Mouse (Mus musculus) gastrocnemius, adult 18-20 months (tissue): Measurements from ENCODE around the gene Shisa6. TPM values are rescaled to one million over a fixed set of nuclear protein-coding genes. Genes with fewer than 3 reads are reported as not detected.
"Not testable (repeated sequence)": the region's sequence is repeated elsewhere in the genome, so short reads cannot be mapped to it uniquely, and the experiment has no call there.

Source experiments
- DNase-seq: peaks from one replicate; pipeline ENCODE4 v3.0.0; 2021; ENCODE audit warnings: low spot score
- total RNA-seq, 2 experiments: library from RNA; stranded (reverse); gene quantifications; 2 replicates each; pipeline ENCODE4 v1.2.3; 2021

The Shisa6 gene
- total RNA-seq, 2 experiments from 2014 or later, result 0.05 to 0.14 TPM

- no peak for DNase-seq
Measured at GRCm38 (mm10) chr11:66487765-66488164, 38.0 kb downstream of the Shisa6 start.

GRCm38 (mm10) chr11:66482501-66482900 is 43.3 kb downstream of the Shisa6 start:
- DNase-seq, result no peak

- no peak for DNase-seq
Measured at GRCm38 (mm10) chr11:66442631-66443030, 83.1 kb downstream of the Shisa6 start.

- no peak for DNase-seq
Measured at GRCm38 (mm10) chr11:66426129-66426528, 99.6 kb downstream of the Shisa6 start.

DNA sequence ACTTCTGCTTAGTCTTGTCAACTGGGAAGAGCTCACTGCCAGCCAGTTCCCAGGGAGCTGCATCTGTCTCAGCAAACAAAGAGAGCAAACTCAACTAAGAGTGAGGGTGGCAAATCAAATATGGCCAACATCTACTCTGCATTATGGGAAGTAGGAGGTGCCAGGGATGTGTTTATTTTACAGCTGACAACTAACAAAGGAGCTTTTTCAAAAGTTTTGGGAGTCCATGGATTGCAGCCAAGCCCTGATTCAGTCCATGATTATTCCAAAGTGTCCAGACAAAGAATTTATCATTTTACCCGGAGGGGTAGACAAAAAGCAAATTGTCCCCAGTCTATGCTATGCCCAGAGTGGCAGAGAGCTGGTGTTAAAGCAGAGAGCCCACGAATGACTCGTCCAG is 107.5 kb downstream of the Shisa6 start:
- no peak for DNase-seq

DNA sequence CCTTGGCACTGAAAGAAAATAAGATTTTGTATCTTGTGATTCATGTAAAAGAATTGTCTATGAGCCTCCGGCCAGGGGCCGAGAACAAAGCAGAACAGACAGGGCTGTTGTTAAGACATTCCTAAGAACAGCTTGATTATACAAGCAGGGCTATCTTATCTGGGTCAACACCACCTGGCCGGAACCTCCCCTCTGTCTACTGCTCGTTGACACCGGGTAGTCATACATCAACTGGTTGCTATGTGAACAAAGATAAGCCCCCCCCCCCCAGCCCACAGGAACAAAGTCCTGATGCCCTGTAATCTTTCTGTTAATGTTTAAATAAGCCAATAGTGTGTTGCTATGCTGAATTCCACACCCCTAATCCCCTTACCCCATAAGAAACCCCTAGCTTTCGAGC is 117.0 kb downstream of the Shisa6 start:
- not testable (repeated sequence) for DNase-seq

GRCm38 (mm10) chr11:66400036-66400435 is 125.7 kb downstream of the Shisa6 start:
- no peak for DNase-seq

- peak; percentile 14 for DNase-seq
Measured at GRCm38 (mm10) chr11:66387561-66387960, 138.2 kb downstream of the Shisa6 start.

DNA sequence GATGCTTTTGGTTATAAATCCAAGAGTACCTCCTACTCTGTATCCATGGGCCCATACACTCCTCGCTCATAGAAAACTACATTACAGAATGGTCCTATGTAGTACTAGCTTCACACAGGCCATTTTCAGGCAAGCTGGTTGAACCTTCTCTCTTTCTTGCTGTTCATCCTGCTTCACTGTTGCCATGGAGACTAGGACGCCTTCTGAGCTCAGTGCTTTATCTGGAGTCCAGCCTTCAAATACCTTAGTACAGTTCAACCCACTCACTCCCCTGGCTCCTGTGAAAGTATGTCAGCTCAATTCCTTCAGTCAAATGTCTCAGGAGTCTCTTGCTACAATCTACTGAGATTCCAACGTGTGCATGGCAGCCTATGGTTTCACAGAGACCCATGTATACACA is 154.0 kb downstream of the Shisa6 start:
- no peak for DNase-seq

GRCm38 (mm10) chr11:66369764-66370163 is 156.0 kb downstream of the Shisa6 start:
- peak; percentile 23 for DNase-seq

DNA sequence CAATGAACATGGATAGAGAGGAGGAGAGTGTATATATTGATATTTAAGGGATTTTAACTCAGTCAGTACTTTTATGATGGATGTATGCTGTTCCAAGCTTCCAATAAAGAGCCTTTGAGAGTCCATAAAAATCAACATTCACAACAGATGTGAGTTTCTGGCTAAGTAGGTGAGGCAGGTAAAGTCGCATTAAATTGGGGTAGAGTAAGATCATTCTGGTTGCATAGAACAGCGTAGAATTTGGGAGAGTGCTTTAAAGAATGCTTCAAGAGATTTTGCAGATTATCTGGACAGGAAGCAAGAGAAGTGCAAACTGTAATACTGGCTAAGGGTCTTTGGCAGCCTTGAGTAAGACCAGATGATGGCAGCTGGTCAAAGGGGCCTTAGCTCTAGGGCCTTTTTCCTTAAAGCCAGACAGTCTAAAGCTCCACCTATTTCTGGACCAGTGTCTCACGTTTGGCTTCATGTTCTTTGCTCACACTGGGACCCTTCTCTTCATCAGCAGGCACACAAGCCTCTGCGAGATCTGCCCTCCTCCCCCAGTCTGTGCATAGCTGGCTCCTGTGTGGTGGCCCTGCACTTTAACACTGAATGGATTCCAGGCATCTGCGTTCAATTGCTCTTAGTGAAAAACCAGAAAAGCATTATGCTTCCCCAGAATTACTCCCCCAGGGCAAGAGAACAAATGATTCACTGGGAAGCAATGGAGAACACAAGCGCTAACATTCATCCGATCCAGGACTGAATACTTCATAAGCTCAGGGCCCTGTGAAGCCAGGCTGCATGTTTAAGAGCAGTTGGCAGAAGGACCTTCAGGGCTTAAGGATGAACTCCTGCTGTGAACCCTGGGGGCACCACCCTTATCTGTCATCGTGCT is 158.7 kb downstream of the Shisa6 start:
- peak; percentile 32 for DNase-seq

- no peak for DNase-seq
Measured at GRCm38 (mm10) chr11:66359811-66360210, 166.0 kb downstream of the Shisa6 start.

DNA sequence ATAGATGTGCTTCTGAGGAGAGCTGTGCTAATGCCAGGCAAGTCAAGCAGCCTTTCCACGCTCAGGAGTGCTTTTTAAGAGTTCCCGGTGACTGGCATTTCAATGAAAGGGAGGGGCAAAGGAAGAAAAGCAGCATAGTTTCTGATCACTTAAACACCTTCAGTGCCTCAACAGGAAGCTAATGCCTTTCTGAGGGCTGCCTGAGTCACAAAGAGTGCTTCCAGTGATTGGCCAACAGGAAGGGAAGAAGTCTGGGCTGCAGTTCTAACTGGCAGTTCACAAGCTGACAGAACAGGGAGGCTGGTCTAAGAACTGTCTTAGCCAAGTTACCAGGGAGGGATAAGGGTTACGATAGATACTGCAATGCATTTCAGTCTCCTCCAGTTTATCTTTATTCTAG is 180.9 kb downstream of the Shisa6 start:
- no peak for DNase-seq

DNA sequence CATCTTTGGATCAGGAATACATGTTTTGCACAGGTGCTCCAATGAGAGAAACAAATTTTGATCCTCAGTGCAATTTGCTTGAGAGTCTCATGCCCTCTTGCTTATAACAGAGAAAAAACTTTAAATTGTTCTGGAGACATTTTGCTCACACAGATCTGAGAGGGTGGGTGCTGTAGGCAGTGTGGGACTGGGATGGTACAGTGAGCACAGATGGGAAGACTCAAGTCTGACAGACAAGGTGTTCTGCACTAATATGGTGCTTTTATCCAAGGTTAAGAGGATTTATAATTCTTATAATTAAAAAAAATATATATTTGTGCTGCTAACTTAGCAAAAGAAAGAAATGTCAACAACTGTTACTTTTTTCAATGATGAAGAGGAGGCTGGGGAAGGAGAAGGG is 189.5 kb downstream of the Shisa6 start:
- no peak for DNase-seq

DNA sequence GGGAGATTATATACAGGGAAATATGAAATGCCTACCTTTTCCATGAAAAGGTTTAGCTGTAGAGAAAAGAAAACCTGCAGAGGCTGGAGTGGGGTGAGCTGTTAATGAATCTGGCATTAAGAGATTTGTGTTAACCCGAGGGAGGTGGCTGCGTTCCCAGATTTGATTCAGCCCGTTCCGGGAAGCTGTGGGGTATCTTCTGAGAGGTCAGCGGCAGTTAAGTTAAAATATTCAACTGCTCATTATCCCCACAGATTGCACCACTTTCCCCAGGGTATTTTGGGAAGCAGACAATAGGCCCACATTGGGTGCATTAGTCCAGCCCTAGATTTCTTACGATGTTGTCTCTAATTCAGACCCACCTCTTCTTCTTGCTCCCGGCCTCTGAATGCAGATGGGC is 213.0 kb downstream of the Shisa6 start:
- no peak for DNase-seq

- no peak for DNase-seq
Measured at GRCm38 (mm10) chr11:66304396-66304795, 221.4 kb downstream of the Shisa6 start.

DNA sequence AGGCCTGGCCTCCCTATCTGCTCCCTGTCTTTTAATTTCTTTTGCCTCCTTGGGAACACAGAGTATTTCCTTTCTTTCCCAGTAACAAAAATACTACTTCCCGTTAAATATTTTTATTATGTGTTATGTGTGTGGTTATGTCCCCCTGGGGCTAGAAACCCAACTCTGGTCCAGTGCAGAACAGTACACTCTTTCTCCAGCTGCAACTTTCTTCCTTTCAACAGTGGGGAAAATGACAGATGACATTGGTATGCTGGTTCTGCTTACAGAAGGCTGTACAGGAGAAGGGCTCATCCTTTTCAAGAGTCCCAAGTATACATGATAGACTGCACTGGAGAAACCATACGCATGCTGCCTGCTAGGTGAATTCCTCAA is 251.1 kb downstream of the Shisa6 start:
- DNase-seq, result no peak

- no peak for DNase-seq
Measured at GRCm38 (mm10) chr11:66273904-66274706, 251.7 kb downstream of the Shisa6 start.

DNA sequence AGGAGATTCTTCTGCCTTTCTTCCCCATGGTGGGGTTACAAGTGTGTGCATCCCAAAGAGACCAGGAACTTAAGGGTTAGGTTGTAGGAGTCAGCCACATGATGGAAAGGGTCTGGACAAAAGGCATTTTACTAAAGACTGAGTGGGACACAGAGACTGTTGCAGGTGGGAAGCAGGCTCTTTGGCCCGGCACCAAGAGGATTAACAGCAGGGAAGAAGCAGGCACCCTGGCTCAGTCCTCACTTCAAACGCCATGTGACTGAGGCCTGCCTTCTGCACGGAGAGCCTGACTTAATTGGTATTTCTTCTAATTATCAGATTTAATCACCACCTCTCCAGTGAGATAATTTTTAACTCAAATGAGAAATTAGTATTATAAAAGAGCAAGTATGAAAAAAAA is 258.7 kb downstream of the Shisa6 start:
- no peak for DNase-seq

DNA sequence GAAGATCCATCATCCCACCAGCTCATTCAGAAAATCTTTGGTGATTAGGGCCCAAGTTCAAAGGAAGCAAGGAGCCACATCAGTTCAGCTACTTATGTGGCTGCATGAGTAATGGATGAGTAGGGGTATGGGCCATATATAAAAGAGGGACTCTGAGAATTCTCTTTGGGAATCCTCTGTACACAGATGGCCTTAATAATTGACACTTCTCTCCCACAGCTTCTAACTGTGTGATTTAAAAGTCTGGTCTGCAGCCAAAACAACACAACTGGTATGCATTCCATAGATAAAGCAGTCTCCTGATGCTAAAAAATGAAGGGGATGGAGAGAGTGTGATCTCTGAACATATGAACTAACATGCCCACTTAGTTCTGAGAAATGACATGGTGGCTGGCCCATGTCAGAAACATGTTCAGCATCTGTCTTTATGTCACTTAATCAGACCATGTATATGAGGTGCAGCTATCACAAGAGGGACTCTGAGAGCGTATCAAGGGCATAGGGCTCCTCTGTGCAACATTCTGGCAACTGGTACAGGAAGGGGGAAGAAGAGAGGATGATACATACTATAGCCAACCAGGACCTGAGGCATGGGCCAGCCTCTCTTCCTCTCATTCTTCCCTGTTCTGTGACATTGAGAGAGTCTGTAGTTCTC is 260.3 kb downstream of the Shisa6 start:
- no peak for DNase-seq

DNA sequence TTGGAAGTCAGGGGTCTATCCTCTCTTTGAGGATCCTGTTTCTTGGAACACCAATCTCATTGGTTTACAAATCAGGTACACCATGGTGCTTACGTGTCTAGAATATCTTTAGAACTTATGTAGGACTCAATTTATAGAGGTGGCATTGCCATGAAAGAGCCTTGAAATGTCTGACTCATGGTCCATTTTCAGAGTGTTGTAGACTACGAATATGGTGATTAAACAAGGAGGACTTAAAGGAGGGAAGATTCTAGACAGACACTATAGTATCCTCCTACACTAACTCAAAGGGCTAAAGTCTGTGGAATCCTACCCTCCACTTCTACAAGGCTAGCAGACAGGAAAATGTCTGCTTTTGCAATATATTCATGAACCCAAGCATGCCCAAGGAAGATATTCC is 265.6 kb downstream of the Shisa6 start:
- DNase-seq, result no peak

DNA sequence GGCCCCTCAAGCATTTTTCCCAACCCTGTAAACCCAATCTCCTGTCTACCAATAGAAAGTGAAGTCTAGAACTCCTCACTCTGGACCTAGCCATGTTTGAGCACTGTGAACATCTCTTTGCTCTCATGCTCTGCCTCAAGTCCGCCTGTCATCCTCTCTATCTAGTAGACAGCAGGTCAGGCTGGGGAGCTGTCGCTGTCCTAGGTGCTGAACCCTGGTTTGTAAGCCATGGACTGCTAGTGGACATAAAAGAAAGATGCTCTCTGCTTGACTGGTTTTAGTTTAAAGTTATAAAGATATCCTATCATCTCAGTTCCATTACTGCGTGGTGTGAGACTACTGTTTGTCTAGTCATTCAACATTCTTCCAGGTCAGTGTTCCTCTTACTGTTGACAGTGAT is 266.9 kb downstream of the Shisa6 start:
- DNase-seq, result no peak
